Mouse (Mus musculus) testis, postnatal 10 days (tissue): ENCODE results near the gene Jsrp1.
"Not testable (repeated sequence)": the region's sequence is repeated elsewhere in the genome, so short reads cannot be mapped to it uniquely, and the experiment has no call there.

Source experiments
- DNase-seq: peaks from one replicate; pipeline ENCODE4 v3.0.0; 2021; ENCODE audit warnings: low spot score

The Jsrp1 gene

DNA sequence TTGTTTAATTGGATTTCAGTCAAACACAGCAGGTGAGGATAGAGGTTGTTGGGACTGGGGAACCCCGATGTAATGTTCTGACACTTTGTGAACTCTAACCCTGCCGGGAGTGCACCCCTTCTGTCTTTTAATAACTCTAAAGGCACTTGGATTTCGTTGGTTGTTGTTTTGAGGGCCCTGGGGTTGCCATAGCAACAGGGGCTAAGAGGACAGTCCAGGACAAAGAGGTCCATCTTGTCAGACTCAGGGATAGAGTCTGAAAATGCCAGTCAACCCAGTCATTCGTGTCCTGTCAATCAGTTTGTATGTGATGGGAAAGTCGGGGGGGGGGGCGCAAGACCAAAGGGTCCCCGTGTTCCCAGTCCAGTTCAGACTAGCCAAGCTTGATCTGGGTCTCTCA, 19.5 kb upstream of the Jsrp1 start:
- DNase-seq = no peak

GRCm38 (mm10) chr10:80831136-80831535, 17.8 kb upstream of the Jsrp1 start:
- peak; percentile 79 for DNase-seq

- no peak for DNase-seq
Measured at GRCm38 (mm10) chr10:80829359-80830278, 16.3 kb upstream of the Jsrp1 start.

GRCm38 (mm10) chr10:80828587-80828986, 15.3 kb upstream of the Jsrp1 start:
- not testable (repeated sequence) for DNase-seq

GRCm38 (mm10) chr10:80827870-80828420, 14.6 kb upstream of the Jsrp1 start:
- no peak for DNase-seq

- DNase-seq = no peak
Measured at GRCm38 (mm10) chr10:80827063-80827869, 14.0 kb upstream of the Jsrp1 start.

DNA sequence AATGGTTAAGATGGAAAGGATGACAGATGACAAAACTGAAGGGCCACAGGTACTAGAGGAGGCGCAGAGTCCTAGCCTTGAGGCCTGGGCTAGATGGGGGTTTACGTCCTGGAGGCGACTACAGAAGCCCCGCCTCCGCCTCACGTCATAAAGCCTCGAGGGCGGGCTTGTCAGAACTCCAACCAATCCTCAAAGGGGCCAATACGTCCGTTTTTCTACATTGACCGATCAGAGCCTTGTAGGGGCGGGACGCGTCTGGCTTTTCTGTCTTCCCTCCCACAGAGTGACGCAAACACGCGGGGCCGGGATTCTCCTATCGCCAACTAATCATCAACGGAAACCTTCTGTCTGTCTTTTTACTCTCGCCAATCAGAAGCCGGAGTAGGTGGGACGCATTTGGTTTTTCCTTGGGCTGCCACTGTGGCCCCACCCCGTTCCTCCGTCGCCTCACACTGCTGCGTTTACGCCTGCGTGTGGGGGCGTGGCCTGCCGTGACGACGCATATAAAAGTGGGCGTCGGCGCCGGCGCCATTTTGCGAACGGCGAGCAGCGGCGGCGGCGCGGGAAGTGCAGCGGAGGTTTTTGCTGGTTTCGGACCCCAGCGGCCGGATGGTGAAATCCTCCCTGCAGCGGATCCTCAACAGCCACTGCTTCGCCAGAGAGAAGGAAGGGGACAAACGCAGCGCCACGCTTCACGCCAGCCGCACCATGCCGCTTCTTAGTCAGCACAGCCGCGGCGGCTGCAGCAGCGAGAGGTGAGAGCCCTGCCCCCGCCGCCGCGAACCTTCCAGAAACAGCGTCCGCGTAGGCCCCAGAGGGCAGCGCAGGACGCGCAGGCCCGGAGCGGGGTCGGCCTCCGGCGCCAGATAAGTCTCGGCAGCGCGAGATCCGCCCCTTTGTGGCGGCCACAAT, 13.1 kb upstream of the Jsrp1 start, which contains the start of gene Oaz1:
Gene Oaz1 (plus strand): TSS at position 506 of the 912 bp plus-strand sequence.
- DNase-seq = peak; percentile 99

DNA sequence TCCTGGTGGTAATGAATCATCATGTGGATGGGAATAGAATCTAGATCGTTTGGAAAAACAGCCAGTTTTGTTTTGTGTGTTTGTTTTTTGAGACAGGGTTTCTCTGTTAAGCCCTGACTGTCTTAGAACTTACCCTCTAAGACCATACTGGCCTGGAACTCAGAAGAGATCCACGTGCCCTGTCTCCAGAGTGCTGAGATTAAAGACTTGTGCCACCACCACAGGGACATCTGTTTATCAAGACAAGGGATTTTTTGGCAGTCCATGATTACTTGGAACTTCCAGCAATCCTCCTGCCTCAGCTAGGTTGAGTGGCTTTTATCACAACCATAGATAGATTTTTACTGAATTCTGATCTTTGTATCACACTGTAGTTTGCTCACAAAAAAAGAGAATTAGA, 11.5 kb upstream of the Jsrp1 start:
- DNase-seq = no peak

DNA sequence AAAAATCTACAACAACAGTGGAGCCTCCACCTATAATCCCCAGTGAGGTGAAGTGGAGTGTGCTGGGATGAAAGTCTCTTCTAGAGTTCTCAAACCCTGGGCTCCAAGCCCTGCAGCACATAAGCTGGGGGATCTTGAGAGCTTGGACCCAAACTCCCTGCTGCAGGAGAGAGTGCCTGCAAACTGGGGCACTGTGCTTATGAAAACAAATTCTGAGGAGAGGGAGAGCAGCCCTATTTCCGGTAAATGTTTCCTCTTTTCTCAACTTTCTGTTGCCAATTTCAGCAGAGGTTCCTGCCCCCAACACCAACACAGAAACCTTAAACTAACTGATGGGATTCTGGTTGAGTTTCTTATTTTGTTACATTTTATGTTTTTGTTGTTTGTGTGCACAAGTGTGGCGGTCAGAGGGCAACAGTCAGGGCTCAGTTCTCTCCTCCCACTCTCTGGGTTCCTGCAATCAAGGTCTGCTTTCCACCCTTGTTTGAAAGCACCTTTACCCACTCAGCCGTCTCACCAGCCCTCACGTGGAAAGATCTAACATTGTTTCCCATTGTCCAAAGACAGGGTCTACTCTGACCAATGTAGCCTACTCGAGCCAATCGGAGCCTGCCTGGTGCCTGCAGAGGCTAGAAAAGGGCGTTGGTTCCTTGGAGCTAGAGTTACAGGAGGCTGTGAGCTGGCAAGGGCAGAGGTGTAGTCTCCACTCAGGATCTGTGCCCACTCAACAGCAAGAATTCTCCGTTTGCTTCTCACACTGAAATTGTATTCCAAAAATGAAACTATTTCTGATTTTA, 10.7 kb upstream of the Jsrp1 start:
- DNase-seq = no peak

DNA sequence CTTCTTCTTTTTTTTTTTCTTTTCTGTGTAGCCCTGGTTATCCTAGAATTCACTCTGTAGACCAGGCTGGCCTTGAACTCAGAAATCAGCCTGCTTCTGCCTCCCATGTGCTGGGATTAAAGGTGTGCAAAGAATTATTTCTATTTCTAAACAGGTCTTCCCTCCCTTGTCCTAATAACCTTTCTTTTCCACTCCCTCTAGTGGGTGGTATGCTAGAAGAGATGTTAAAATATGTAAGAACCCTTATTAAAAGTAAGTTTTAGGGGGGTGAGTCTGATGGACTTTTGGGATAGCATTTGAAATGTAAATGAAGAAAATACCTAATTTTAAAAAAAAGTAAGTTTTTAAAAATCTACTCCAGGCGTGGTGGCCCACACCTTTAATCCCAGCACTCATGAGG, 10.0 kb upstream of the Jsrp1 start:
- no peak for DNase-seq

- no peak for DNase-seq
Measured at GRCm38 (mm10) chr10:80822528-80822927, 9.2 kb upstream of the Jsrp1 start.

- no peak for DNase-seq
Measured at GRCm38 (mm10) chr10:80821991-80822390, 8.7 kb upstream of the Jsrp1 start.

DNA sequence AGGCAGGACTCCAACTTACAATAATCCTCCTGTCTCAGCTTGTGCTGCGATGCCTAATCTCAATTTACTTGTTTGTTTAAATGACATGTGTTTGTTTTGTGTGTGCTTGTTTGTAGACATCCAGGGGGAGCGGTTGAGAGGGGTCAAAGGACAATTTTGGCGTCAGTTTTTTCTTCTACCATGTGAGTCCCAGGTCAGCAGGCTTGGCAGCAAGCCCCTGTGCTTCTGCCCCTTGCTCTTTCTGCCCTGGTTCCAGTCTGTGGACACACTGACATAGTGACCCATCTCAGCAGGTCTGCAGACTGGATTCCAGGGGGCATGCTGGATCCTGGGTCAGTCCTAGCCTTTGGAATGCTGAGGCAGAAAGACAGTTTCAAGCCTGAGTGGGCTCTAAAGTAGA, 6.1 kb upstream of the Jsrp1 start:
- DNase-seq = no peak

GRCm38 (mm10) chr10:80818599-80819281, 5.4 kb upstream of the Jsrp1 start:
- no peak for DNase-seq

GRCm38 (mm10) chr10:80817955-80818354, 4.7 kb upstream of the Jsrp1 start:
- not testable (repeated sequence) for DNase-seq

DNA sequence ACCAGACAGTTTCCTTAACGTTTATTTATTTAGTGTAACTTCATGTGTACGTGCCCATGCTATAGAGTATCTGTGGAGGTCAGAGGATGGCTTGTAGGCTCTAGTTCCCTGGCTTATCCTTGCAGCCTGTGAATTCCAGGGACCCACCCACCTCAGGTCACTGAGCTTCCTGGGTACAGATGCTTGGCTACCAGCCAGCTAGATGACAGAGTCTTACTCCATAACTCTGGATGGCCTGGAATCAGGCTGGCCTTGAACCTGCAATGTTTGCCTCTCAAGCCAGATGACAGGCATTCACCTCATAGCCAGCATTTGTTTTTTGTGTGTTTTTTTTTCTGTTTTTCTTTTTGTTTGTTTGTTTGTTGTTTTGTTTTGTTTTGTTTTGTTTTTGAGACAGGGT, 3.9 kb upstream of the Jsrp1 start:
- DNase-seq = no peak

DNA sequence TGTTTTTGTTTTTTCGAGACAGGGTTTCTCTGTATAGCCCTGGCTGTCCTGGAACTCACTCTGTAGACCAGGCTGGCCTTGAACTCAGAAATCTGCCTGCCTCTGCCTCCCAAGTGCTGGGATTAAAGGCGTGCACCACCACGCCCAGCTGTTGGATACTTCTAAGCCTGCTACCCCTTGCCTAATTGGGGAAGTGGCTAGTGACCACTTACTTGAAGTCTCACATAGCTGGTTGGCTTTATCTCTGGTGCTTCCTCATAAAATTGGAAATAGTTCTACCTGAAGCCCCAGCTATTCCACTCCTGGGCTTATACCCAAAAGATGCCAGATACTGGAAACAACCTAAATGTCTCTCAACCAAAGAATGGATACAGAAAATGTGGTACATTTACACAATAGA, 3.0 kb upstream of the Jsrp1 start:
- not testable (repeated sequence) for DNase-seq

DNA sequence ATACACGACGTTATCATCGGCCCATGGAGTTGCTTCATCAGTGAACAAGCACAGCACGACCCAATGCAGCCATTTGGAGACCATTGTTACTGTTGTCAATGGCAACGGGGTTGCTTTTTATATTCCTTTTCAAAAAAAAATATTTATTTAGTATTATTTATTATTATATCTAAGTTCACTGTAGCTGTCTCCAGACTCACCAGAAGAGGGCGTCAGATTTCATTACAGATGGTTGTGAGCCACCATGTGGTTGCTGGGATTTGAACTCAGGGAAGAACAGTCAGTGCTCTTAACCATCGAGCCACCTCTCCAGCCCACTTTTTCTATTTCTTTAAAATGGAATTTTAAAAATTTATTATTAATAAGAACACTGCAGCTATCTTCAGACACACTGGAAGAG, 1.5 kb upstream of the Jsrp1 start:
- DNase-seq = no peak

DNA sequence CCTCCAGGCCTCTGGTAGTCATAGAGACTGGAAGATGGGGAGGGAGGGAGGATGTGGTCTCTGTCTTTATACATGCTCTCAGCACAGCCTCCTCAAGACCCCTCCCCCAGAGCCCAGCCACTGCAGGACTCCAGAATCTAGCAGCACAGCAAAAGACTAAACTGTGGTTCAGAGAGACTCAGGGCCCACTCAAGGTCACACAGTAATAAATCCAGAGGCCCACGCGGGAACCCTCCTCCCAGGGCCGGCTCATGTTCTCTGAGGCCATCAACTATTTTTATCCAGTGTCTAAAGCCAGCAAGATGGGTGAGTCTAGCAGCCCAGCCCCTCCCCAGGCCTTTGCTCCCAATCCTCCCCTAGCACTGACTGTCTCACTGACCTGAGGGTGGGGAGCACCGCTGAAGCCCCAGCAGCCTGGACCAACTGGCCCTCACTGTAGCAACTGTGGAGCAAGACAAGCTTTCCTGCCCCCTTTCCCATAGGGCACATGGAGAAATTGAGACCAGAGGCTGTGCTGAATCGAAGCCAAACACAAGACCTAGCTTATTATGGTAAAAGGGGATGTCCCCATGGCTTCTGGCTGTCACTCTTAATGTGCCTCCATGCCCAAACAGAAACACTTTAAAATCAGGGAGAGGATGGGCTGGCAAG, 782 bp downstream of the Jsrp1 start:
- no peak for DNase-seq

DNA sequence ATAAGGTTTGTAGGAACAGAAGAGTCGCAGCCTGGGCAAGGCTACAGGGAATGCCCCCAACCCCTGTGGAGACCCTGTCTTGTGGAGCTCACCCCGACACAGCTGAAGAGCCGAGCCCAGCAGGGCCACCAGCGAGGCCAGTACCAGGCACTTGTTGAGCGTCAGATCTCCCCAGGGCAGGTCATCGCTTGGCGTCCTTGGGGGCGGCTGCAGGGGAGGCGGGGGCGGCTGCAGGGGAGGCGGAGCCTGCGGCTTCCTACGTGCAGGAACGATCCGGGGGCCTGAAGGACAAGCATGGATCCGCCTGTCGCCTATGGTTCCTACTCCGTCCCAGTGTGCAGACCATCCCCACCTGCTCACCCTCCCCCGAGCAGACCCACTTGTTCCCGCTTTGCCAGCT, 3.2 kb downstream of the Jsrp1 start:
- DNase-seq = peak; percentile 78
